19 mouse cellular contexts compared by ENCODE assay signal in genomic region chr9:102180486-102180885, GRCm38 (mm10).
DNase-seq lines count a peak whose midpoint lies in the region; ATAC-seq and TF ChIP-seq lines count a peak whose summit lies in the region.
"Had no signal": no experiment of that assay in that cellular context is flagged by ENCODE, and none has a peak within 500 bp of the region (broad histone marks: within the 10 kb centered on the region; RNA-seq: fewer than 3 reads in every experiment).

No protein-coding gene starts in this region.

- H3K9me3 ChIP-seq in forebrain, embryonic 12.5 days: no peaks in the 10 kb centered on the region
- no peaks in the 10 kb centered on the region for H3K9me3 ChIP-seq in forebrain, embryonic 11.5 days (ENCODE audit: control insufficient read depth, low read length)
- no peaks in the 10 kb centered on the region for H3K9me3 ChIP-seq in midbrain, embryonic 10.5 days (replicated peaks)
- H3K9me3 ChIP-seq in midbrain, embryonic 16.5 days (replicated peaks; ENCODE audit: control insufficient read depth, low read length, poor library complexity, severe bottlenecking): no peaks in the 10 kb centered on the region
- H3K9me3 ChIP-seq in neural tube, embryonic 13.5 days: no peaks in the 10 kb centered on the region
- H3K9me3 ChIP-seq in lung, postnatal 0 days (ENCODE audit: low read length): no peaks in the 10 kb centered on the region
- H3K9me3 ChIP-seq: forebrain, embryonic 15.5 days; heart, embryonic 10.5 days had no signal

- no peak for TF ChIP-seq EP300 in lung, postnatal 0 days (IDR thresholded peaks at IDR 0.05)

- H3K27me3 ChIP-seq in forebrain, embryonic 12.5 days: peaks cover 79% of the 10 kb centered on the region
- peaks cover 19% of the 10 kb centered on the region for H3K27me3 ChIP-seq in forebrain, embryonic 11.5 days (ENCODE audit: control insufficient read depth, insufficient read depth, low read length)
- H3K27me3 ChIP-seq in midbrain, embryonic 10.5 days (ENCODE audit: low read depth, poor library complexity, severe bottlenecking): peaks cover 23% of the 10 kb centered on the region
- no peaks in the 10 kb centered on the region for H3K27me3 ChIP-seq in midbrain, embryonic 16.5 days (ENCODE audit: control insufficient read depth, insufficient read depth, low read depth, low read length)
- peaks cover 41% of the 10 kb centered on the region for H3K27me3 ChIP-seq in neural tube, embryonic 13.5 days
- no peaks in the 10 kb centered on the region for H3K27me3 ChIP-seq in lung, postnatal 0 days (replicated peaks; ENCODE audit: insufficient read depth, low read length)

- H3K4me1 ChIP-seq in forebrain, embryonic 12.5 days: peaks cover 53% of the 10 kb centered on the region
- H3K4me1 ChIP-seq in forebrain, embryonic 11.5 days (replicated peaks; ENCODE audit: control insufficient read depth, insufficient read depth, low read length): peaks cover 11% of the 10 kb centered on the region; the same call in 1 of the 2 replicates
- H3K4me1 ChIP-seq in midbrain, embryonic 10.5 days: peaks cover 56% of the 10 kb centered on the region
- peaks cover 28% of the 10 kb centered on the region for H3K4me1 ChIP-seq in midbrain, embryonic 16.5 days (ENCODE audit: control insufficient read depth, insufficient read depth, low read length)
- H3K4me1 ChIP-seq in neural tube, embryonic 13.5 days (replicated peaks): peaks cover 34% of the 10 kb centered on the region
- H3K4me1 ChIP-seq in lung, postnatal 0 days (ENCODE audit: insufficient read depth, low read depth, low read length): no peaks in the 10 kb centered on the region

- DNase-seq in forebrain, embryonic 11.5 days (ENCODE audit: low spot score): no peak
- DNase-seq in midbrain, embryonic 10.5 days (ENCODE audit: low spot score): no peak
- DNase-seq in neural tube, embryonic 10.5 days (ENCODE audit: extremely low spot score, low spot score): no peak
- no peak for DNase-seq in lung, postnatal 0 days (ENCODE audit: low spot score)
- no peak for DNase-seq in left cerebral cortex, postnatal 4 days
- DNase-seq: adrenal gland, postnatal 10 days; cerebellum, adult 11 months; cerebellum, adult 8-10 months; cerebellum, postnatal 14 days; gastrocnemius, postnatal 10 days; heart, adult 18-20 months; heart, postnatal 10 days; heart, postnatal 4 days had no signal

- 13% methylated on average over 2 of the region's 2 CpGs for WGBS in forebrain, embryonic 12.5 days
- 24% methylated on average over 2 of the region's 2 CpGs for WGBS in forebrain, embryonic 11.5 days
- 38% methylated on average over 2 of the region's 2 CpGs for WGBS in midbrain, embryonic 10.5 days
- WGBS in midbrain, embryonic 16.5 days: 43% methylated on average over 2 of the region's 2 CpGs
- 69% methylated on average over 2 of the region's 2 CpGs for WGBS in neural tube, embryonic 13.5 days
- WGBS in lung, postnatal 0 days: 59% methylated on average over 2 of the region's 2 CpGs

- H3K27ac ChIP-seq in forebrain, embryonic 12.5 days: peak overlapping the region; percentile 61; the same call in 1 of the 2 replicates
- no peak overlapping the region for H3K27ac ChIP-seq in forebrain, embryonic 11.5 days (ENCODE audit: low read depth, low read length)
- H3K27ac ChIP-seq in midbrain, embryonic 10.5 days (replicated peaks): peak overlapping the region; percentile 80
- no peak overlapping the region for H3K27ac ChIP-seq in midbrain, embryonic 16.5 days (ENCODE audit: low read length)
- no peak overlapping the region for H3K27ac ChIP-seq in neural tube, embryonic 13.5 days (replicated peaks)
- H3K27ac ChIP-seq in lung, postnatal 0 days (ENCODE audit: low read length): no peak overlapping the region
- H3K27ac ChIP-seq: forebrain, embryonic 15.5 days; heart, embryonic 10.5 days had no signal

- no peak for ATAC-seq in forebrain, embryonic 12.5 days (ENCODE audit: low FRiP score)
- ATAC-seq in forebrain, embryonic 11.5 days (replicated peaks; ENCODE audit: low FRiP score): no peak
- ATAC-seq in midbrain, embryonic 16.5 days: no peak
- ATAC-seq in neural tube, embryonic 13.5 days (ENCODE audit: low read depth): no peak
- no peak for ATAC-seq in lung, postnatal 0 days
- ATAC-seq: intestine, embryonic 16.5 days had no signal

- intact Hi-C loops in left cerebral cortex, postnatal 4 days (cut with DNase I): no loop called here

- no peak overlapping the region for H3K4me2 ChIP-seq in forebrain, embryonic 12.5 days
- H3K4me2 ChIP-seq in forebrain, embryonic 11.5 days (ENCODE audit: low read depth, low read length, severe bottlenecking): no peak overlapping the region
- no peak overlapping the region for H3K4me2 ChIP-seq in midbrain, embryonic 16.5 days (ENCODE audit: low read length)
- no peak overlapping the region for H3K4me2 ChIP-seq in neural tube, embryonic 13.5 days
- H3K4me2 ChIP-seq in lung, postnatal 0 days (replicated peaks; ENCODE audit: low read depth, low read length): no peak overlapping the region
- H3K4me2 ChIP-seq: forebrain, embryonic 15.5 days had no signal

- no peak for TF ChIP-seq CTCF in lung, postnatal 0 days (IDR thresholded peaks at IDR 0.05)

- no peak overlapping the region for H3K9ac ChIP-seq in forebrain, embryonic 12.5 days
- no peak overlapping the region for H3K9ac ChIP-seq in forebrain, embryonic 11.5 days (ENCODE audit: low read length)
- H3K9ac ChIP-seq in midbrain, embryonic 16.5 days (ENCODE audit: low read depth, low read length): no peak overlapping the region
- 0 out of 2 replicates have a peak overlapping the region, but pooled peaks have one; percentile 44 for H3K9ac ChIP-seq in neural tube, embryonic 13.5 days
- no peak overlapping the region for H3K9ac ChIP-seq in lung, postnatal 0 days (replicated peaks; ENCODE audit: low read depth)
- H3K9ac ChIP-seq: forebrain, embryonic 15.5 days had no signal

- no peak overlapping the region for H3K4me3 ChIP-seq in forebrain, embryonic 12.5 days (replicated peaks)
- no peak overlapping the region for H3K4me3 ChIP-seq in forebrain, embryonic 11.5 days (ENCODE audit: low read depth, low read length)
- no peak overlapping the region for H3K4me3 ChIP-seq in midbrain, embryonic 10.5 days
- no peak overlapping the region for H3K4me3 ChIP-seq in midbrain, embryonic 16.5 days (ENCODE audit: low read depth, low read length)
- no peak overlapping the region for H3K4me3 ChIP-seq in neural tube, embryonic 13.5 days
- no peak overlapping the region for H3K4me3 ChIP-seq in lung, postnatal 0 days (ENCODE audit: low read depth, low read length)
- H3K4me3 ChIP-seq: forebrain, embryonic 15.5 days; heart, embryonic 10.5 days had no signal

- no peaks in the 10 kb centered on the region for H3K36me3 ChIP-seq in forebrain, embryonic 12.5 days (replicated peaks)
- no peaks in the 10 kb centered on the region for H3K36me3 ChIP-seq in forebrain, embryonic 11.5 days (ENCODE audit: control insufficient read depth, insufficient read depth, low read length)
- no peaks in the 10 kb centered on the region for H3K36me3 ChIP-seq in midbrain, embryonic 10.5 days
- H3K36me3 ChIP-seq in midbrain, embryonic 16.5 days (ENCODE audit: control insufficient read depth, insufficient read depth, low read length): no peaks in the 10 kb centered on the region
- no peaks in the 10 kb centered on the region for H3K36me3 ChIP-seq in neural tube, embryonic 13.5 days
- no peaks in the 10 kb centered on the region for H3K36me3 ChIP-seq in lung, postnatal 0 days (ENCODE audit: insufficient read depth, low read length)
- H3K36me3 ChIP-seq: forebrain, embryonic 15.5 days; heart, embryonic 10.5 days had no signal

Comparison
In these comparisons a context has a peak if more than half of its experiments do, and no peak if none do; other contexts are left out.
1. H3K27ac ChIP-seq: peak in forebrain, embryonic 12.5 days (single experiment) and midbrain, embryonic 10.5 days (single experiment); none in forebrain, embryonic 11.5 days (single experiment), midbrain, embryonic 16.5 days (single experiment), neural tube, embryonic 13.5 days (single experiment) and lung, postnatal 0 days (single experiment).